Mouse (Mus musculus): ENCODE results near the gene Tmem268. TPM values are rescaled to one million over a fixed set of nuclear protein-coding genes. Genes with fewer than 3 reads are reported as not detected.

Tmem268 gene
- 4.7 TPM for polyA plus RNA-seq (2014; fragmentation: Illumina TruSeq; extraction: RNeasy Lipid Tissue Mini Kit (QIAGEN cat#74804))

GRCm38 (mm10) chr4:63558407-63559081 is at the start of gene Tmem268:
Tmem268 (plus strand) TSS chr4:63558781.

GRCm38 (mm10) chr4:63544494-63545230 is 13.9 kb upstream of the Tmem268 start, which contains the start of gene Atp6v1g1:
Atp6v1g1 (plus strand) TSS chr4:63544772.

GRCm38 (mm10) chr4:63604945-63605344 is 46.4 kb downstream of the Tmem268 start, which contains the start of gene Gm11213:
Gm11213 (minus strand) TSS chr4:63605261.

GRCm38 (mm10) chr4:63622378-63622835 is 63.8 kb downstream of the Tmem268 start, which contains the start of gene Tex48:
Tex48 (minus strand) TSS chr4:63622428.

Other genes starting within 250 kb of the Tmem268 start
- gene Orm1, start 214.2 kb upstream of the Tmem268 start, polyA plus RNA-seq (2014; fragmentation: Illumina TruSeq; extraction: RNeasy Lipid Tissue Mini Kit (QIAGEN cat#74804)): 4.4 TPM
- not detected for gene Orm3, start 202.6 kb upstream of the Tmem268 start, polyA plus RNA-seq (2014; fragmentation: Illumina TruSeq; extraction: RNeasy Lipid Tissue Mini Kit (QIAGEN cat#74804))
- not detected for gene Orm2, start 196.3 kb upstream of the Tmem268 start, polyA plus RNA-seq (2014; fragmentation: Illumina TruSeq; extraction: RNeasy Lipid Tissue Mini Kit (QIAGEN cat#74804))
- gene Akna, start 155.4 kb upstream of the Tmem268 start, polyA plus RNA-seq (2014; fragmentation: Illumina TruSeq; extraction: RNeasy Lipid Tissue Mini Kit (QIAGEN cat#74804)): 0.20 TPM
- gene Whrn, start 62.8 kb upstream of the Tmem268 start, polyA plus RNA-seq (2014; fragmentation: Illumina TruSeq; extraction: RNeasy Lipid Tissue Mini Kit (QIAGEN cat#74804)): 0.68 TPM
- gene Atp6v1g1, start 14.0 kb upstream of the Tmem268 start, polyA plus RNA-seq (2014; fragmentation: Illumina TruSeq; extraction: RNeasy Lipid Tissue Mini Kit (QIAGEN cat#74804)): 327 TPM
- gene Gm11213, start 46.5 kb downstream of the Tmem268 start, polyA plus RNA-seq (2014; fragmentation: Illumina TruSeq; extraction: RNeasy Lipid Tissue Mini Kit (QIAGEN cat#74804)): not detected
- not detected for gene Tex48, start 63.6 kb downstream of the Tmem268 start, polyA plus RNA-seq (2014; fragmentation: Illumina TruSeq; extraction: RNeasy Lipid Tissue Mini Kit (QIAGEN cat#74804))
- gene Gm11214, start 104.6 kb downstream of the Tmem268 start, polyA plus RNA-seq (2014; fragmentation: Illumina TruSeq; extraction: RNeasy Lipid Tissue Mini Kit (QIAGEN cat#74804)): not detected
- 1.2 TPM for gene Tnfsf15, start 186.3 kb downstream of the Tmem268 start, polyA plus RNA-seq (2014; fragmentation: Illumina TruSeq; extraction: RNeasy Lipid Tissue Mini Kit (QIAGEN cat#74804))

All from ovary, adult 10 weeks (tissue).